Mouse (Mus musculus) subcutaneous adipose tissue, adult 2 months (tissue): ENCODE data around the gene Zfp488. TPM values are rescaled to one million over a fixed set of nuclear protein-coding genes. Genes with fewer than 3 reads are reported as not detected.

Source experiments
- polyA plus RNA-seq: library from polyadenylated mRNA; depleted of rRNA; stranded (reverse); fragments of >200 nt; gene quantifications from 2 replicates; pipeline ENCODE4 v1.2.3, GENCODE M21; 2012; ENCODE audit warnings: low replicate concordance; rRNA removed

The Zfp488 gene
- polyA plus RNA-seq = not detected in 2 replicates

GRCm38 (mm10) chr14:33978604-33979059, at the start of gene Zfp488:
TSS of gene Zfp488 (minus strand) at chr14:33978764.

GRCm38 (mm10) chr14:34016381-34016780, 37.8 kb upstream of the Zfp488 start, which contains the start of gene Gm5460:
TSS of gene Gm5460 (plus strand) at chr14:34016758.

GRCm38 (mm10) chr14:34015063-34015462, 36.5 kb upstream of the Zfp488 start, which contains the start of gene Gm30083:
TSS of gene Gm30083 (minus strand) at chr14:34015182.

GRCm38 (mm10) chr14:33953761-33954160, 24.8 kb downstream of the Zfp488 start, which contains the start of gene Rbp3:
TSS of gene Rbp3 (plus strand) at chr14:33954003.

GRCm38 (mm10) chr14:33940739-33941138, 37.8 kb downstream of the Zfp488 start, which contains the start of gene Gdf2:
TSS of gene Gdf2 (plus strand) at chr14:33941039.

GRCm38 (mm10) chr14:33923168-33924070, 55.1 kb downstream of the Zfp488 start, which contains the start of gene Gdf10:
TSS of gene Gdf10 (plus strand) at chr14:33923587.

Other genes starting within 250 kb of the Zfp488 start
- 17.3 and 92.4 TPM in 2 replicates for gene Gdf10, start 55.2 kb downstream of the Zfp488 start, polyA plus RNA-seq
- gene Gdf2, start 37.7 kb downstream of the Zfp488 start, polyA plus RNA-seq = 0.08 TPM in 1 of 2 replicates, not detected in the other
- not detected in 2 replicates for gene Rbp3, start 24.8 kb downstream of the Zfp488 start, polyA plus RNA-seq
- gene Gm30083, start 36.4 kb upstream of the Zfp488 start, polyA plus RNA-seq = not detected in 2 replicates
- gene Gm5460, start 38.0 kb upstream of the Zfp488 start, polyA plus RNA-seq = 1.6 and 11.2 TPM in 2 replicates
- not detected in 2 replicates for gene Antxrl, start 73.9 kb upstream of the Zfp488 start, polyA plus RNA-seq
- 5.3 and 5.7 TPM in 2 replicates for gene Anxa8, start 107.2 kb upstream of the Zfp488 start, polyA plus RNA-seq
- 0.37 TPM in 1 of 2 replicates, not detected in the other for gene A630023A22Rik, start 124.0 kb upstream of the Zfp488 start, polyA plus RNA-seq
- gene Npy4r, start 173.7 kb upstream of the Zfp488 start, polyA plus RNA-seq = 0.51 and 0.82 TPM in 2 replicates
- gene Gprin2, start 222.9 kb upstream of the Zfp488 start, polyA plus RNA-seq = 0.37 and 0.72 TPM in 2 replicates
- gene Syt15, start 240.8 kb upstream of the Zfp488 start, polyA plus RNA-seq = 11.1 and 14.2 TPM in 2 replicates